Mouse (Mus musculus) heart, adult 11 months (tissue): ENCODE data around the gene Dph7.
"Not testable (repeated sequence)": the region's sequence is repeated elsewhere in the genome, so short reads cannot be mapped to it uniquely, and the experiment has no call there.

Experiments
- DNase-seq: peaks from one replicate; pipeline ENCODE4 v3.0.0; 2022

Dph7 gene

GRCm38 (mm10) chr2:24962304-24963000, at the start of gene Dph7:
Gene Dph7, plus strand, starts transcription at chr2:24962400.
- peak; percentile 98 for DNase-seq

DNA sequence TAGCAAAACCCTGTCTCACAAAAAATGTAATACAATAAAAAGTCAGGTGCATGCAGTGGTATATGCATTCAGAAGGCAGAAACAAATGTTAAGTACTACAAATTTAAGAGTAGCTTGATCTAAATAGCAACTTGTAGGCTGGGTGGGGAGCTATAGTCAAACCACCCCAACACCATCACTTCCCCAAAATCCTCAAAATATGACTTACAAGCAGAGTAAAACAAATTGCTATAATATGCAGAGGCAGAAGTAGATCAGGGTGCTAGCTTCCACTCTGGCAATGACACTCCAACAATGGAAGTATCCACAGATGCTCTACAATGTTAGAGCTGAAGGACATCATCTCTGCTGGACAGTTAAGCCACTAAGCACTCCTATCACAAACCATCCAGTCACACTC, 49.6 kb upstream of the Dph7 start:
- DNase-seq, result peak; percentile 11

DNA sequence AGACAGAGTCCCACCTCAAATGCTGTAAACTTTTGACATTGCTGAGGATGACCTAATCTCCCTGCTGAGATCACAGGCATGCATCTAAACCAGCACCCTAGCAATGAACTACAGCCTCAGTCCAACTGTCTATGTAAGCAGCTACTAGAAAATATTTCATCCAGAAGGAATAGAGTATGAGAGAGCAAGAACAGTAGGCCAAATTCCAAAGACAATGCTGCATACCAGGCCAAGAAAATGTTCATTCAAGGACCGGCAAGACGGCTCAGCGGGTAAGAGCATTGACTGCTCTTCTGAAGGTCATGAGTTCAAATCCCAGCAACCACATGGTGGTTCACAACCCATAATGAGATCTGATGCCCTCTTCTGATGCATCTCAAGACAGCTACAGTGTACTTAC, 47.4 kb upstream of the Dph7 start:
- DNase-seq, result peak; percentile 45

- DNase-seq, result peak; percentile 100
These were observed 43.0 kb upstream of the Dph7 start, which contains the start of gene Ehmt1 for GRCm38 (mm10) chr2:24918930-24919838. Gene Ehmt1, minus strand, starts transcription at chr2:24919614.

DNA sequence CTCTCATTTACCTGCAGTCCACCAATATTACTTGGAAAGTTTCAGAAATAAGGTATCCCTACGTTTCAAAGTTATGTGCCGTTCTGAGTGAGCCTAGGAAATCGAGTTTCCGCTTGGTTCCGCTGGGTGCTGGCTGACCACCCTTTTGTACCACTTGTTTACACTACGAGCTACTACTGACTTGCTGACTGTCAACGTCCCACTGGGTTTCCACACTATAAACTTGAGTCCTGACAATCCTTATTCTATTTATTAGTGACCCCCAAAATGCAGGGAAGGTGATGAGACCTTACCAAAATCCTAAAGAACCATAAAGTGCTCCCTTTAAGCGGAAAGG, 42.4 kb upstream of the Dph7 start:
- no peak for DNase-seq

DNA sequence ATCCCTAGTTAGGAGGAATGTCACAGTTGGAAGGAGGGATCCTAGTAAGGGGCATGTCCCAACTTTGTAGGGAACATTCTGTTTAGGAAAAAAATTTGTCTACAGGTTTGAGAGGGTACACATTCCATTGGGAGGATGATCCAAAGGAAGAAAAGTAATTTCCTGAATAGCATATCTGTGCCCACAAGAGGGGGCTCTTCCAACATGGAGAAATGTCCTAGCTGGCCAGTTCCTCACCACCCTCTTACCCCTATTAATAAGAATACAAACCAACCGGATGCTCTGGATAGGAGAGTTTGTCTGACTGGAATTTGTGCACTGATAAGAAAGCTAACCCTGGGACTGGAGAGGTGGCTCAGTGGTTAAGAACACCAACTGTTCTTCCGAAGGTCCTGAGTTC, 38.6 kb upstream of the Dph7 start:
- DNase-seq, result no peak

DNA sequence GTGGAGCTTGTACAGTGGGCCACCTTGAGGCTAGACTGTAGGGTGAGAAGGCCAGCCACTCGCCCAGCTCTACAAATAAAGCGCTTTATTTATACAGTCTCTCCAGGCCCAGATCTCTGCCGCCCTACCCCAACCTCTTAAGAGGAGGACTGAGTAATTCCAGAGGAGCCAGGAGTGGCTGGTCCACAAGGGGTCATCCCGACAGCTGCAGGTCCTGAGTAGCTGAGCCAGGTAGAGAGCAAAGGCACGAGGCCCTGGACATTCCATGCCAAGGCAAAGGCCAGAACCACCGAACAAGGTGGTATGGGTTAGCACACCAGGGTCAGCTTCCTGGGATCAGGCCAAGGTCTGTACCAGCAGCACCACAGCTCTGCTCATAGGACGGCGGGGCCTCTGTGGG, 36.9 kb upstream of the Dph7 start:
- peak; percentile 91 for DNase-seq

DNA sequence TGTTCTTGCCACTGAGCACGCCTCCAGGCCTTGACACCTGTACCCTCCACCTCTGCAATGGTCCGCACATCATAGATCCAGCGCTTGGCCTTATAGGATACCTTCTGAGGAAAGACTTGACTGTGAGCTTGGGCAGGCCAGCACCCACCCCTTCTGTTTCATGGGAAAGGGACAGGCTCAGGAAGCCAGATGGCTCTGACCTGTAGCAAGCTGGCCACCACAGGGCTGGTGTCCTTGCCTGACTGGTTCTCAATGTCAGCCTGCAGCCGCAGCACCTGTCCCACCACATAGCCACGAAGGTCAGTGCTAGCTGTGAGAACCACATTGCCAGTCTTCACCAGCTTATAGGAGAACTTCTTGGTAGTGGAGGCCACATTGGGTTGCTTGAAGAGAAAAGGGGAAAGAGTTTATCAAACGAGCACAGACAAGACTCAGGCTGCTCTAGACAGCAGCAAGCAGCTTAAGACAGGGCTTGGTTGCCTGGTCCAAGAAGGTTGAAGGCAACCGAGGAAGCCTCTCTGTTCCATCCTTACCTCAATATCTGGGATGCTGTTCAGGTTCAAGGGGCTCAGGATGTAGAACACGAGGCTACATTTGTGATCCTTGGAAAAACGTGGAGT, 35.7 kb upstream of the Dph7 start:
- DNase-seq, result no peak

- DNase-seq, result peak; percentile 90
These were observed 35.2 kb upstream of the Dph7 start for GRCm38 (mm10) chr2:24926965-24927358.

- DNase-seq, result peak; percentile 91
These were observed 34.3 kb upstream of the Dph7 start for GRCm38 (mm10) chr2:24927810-24928479.

DNA sequence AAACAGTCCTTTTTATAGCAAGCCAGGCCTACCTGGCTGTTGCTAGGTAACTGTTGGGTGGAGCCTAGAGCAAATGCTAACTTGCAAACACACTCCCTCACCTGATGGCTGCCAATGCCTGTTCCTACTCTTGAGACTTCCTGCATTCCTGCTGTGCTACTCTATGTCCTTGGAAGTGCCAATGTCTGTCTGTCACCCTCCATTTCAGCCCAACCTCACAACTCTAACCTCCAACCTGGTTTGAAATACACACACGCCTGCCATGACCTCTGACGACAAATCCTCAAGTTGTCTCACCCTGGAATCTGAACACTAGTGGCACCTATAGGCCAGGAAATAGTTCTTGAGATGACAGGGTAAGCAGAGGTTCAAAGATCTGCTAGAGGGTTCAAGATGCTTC, 33.1 kb upstream of the Dph7 start:
- no peak for DNase-seq

DNA sequence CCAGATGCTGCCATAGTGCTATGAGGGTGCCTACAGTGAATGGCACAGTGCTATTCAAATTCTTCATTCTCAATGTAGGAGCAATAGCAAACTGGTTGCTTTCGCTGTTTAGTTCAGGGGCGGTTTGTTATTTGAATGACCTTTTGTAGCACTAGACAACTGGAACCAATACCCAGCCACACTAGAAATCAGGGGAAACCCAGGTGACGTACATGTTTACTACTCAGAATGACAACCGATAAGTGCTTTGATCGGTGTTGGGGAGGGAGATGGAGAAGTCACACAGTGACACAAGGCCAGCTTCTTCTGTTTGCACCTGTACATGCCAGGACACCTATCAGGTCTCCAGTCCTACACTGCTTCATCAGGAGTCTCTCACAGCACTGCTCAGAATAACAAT, 32.6 kb upstream of the Dph7 start:
- DNase-seq, result no peak

DNA sequence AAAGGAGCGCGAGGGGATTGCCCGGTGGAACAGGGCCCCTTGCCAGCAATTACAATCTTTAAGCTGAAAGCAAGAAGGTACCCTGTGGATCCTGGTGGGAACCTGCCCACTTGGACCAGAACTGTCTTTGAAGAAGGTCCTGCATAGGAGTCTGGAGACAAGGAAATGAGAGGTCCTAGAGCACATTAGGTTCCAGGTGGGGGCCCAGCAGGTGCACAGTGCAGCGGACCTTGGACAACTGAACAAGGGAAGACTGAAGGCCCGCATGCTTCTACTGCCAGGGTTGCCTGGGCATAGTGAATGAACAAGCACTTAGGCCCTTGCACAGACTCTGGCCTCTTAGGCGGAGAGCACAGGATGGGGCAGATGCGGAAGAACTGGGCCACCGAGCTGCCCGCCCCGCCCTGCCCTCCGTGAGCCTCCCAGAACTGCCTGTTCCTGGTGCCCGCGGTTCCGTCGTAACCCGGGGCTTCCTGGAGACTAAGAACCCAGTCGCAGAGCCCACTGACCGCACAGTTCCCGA, 27.7 kb upstream of the Dph7 start:
- no peak for DNase-seq

DNA sequence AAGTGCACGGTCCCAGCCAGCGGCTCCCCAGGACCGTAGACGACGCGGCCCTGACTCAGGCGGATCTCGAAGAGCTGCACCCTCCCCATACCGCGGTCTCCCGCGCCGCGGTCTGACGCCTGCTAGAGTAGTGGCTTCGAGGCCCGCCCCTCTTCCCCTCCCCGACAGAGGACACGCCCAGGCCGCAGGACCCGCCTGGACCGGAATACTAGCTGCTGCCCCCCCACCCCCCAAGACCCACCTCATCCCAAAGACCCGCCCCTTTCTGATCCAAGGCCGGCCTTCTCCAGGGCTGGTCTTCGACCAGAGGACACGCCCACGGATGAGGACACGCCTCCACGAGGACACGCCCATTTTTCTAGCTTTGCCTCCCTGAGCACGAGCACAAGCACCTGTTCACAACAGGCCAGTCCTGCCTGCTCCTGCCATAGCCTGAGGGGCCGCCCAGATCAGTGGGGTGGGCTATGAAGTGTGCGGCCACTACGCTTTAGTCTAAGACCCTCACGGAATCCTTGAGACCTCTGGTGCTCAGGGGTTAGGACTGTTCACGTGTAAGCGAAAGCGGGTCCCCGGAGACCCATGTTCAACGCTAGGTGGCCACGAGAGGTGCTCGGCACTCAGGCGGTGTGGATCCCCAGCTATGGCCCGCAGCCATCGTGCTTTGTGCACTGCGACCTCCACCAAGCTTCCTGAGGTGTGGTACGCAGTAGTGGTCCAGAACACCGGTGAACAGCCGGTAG, 27.0 kb upstream of the Dph7 start, which contains the start of gene Arrdc1:
Arrdc1 (minus strand) TSS at position 196 of the 740 bp plus-strand sequence.
- DNase-seq, result peak; percentile 99

- DNase-seq, result no peak
These were observed 20.1 kb upstream of the Dph7 start for GRCm38 (mm10) chr2:24942092-24942491.

DNA sequence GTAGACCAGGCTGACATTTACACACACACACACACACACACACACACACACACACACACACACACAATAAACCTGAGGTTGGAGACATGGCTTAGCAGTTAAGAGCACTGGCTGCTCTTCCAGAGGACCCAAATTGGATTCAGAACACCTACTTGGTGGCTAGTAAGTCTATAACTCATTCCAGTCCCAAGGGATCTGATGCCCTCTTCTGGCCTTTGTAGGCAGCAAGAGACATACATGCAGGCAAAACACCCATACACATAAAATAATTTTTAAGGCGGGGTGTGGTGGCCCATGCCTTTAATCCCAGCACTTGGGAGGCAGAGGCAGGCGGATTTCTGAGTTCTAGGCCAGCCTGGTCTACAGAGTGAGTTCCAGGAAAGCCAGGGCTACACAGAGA, 17.9 kb upstream of the Dph7 start:
- not testable (repeated sequence) for DNase-seq

- peak; percentile 100 for DNase-seq
These were observed 12.6 kb upstream of the Dph7 start, which contains the start of gene Zmynd19 for GRCm38 (mm10) chr2:24949421-24950188. Gene Zmynd19, plus strand, starts transcription at chr2:24949792.

GRCm38 (mm10) chr2:24950189-24950535, 12.0 kb upstream of the Dph7 start:
- DNase-seq, result no peak

DNA sequence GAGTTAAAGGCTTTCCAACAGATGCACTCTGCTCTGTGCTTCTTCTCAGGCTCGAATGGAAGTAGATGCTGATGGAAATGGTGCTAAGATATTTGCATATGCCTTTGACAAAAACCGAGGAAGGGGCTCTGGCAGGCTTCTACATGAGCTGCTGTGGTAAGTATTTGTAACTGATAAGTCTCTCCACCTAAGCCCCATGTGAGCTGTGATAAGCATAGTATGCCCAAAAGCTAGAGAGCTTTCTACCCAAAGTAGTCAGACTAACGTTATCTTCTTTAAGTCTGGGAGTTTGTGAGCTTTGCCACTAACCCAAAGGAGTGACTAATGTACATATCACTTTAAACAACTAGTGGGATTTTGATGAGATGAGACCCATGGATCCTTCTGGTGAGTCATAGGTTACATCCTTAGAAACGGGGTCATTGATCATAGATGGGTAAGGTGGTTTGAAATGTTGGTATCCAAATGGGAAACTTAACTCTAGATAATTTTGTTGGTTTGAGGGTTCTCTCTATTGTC, 9.6 kb upstream of the Dph7 start:
- DNase-seq, result no peak

GRCm38 (mm10) chr2:24960910-24961309, 1.3 kb upstream of the Dph7 start:
- DNase-seq, result no peak

GRCm38 (mm10) chr2:24970386-24970785, 8.2 kb downstream of the Dph7 start:
- no peak for DNase-seq
